Mouse (Mus musculus) urinary bladder, postnatal 14 days (tissue): ENCODE measurements around the gene Ndc80.
A peak's percentile ranks its signal among the peaks of the same experiment; 100 is the strongest.
"Not testable (repeated sequence)": the region's sequence is repeated elsewhere in the genome, so short reads cannot be mapped to it uniquely, and the experiment has no call there.

Source experiments
- DNase-seq: peaks from one replicate; pipeline ENCODE4 v3.0.0; 2021; ENCODE audit warnings: low spot score

Gene Ndc80

DNA sequence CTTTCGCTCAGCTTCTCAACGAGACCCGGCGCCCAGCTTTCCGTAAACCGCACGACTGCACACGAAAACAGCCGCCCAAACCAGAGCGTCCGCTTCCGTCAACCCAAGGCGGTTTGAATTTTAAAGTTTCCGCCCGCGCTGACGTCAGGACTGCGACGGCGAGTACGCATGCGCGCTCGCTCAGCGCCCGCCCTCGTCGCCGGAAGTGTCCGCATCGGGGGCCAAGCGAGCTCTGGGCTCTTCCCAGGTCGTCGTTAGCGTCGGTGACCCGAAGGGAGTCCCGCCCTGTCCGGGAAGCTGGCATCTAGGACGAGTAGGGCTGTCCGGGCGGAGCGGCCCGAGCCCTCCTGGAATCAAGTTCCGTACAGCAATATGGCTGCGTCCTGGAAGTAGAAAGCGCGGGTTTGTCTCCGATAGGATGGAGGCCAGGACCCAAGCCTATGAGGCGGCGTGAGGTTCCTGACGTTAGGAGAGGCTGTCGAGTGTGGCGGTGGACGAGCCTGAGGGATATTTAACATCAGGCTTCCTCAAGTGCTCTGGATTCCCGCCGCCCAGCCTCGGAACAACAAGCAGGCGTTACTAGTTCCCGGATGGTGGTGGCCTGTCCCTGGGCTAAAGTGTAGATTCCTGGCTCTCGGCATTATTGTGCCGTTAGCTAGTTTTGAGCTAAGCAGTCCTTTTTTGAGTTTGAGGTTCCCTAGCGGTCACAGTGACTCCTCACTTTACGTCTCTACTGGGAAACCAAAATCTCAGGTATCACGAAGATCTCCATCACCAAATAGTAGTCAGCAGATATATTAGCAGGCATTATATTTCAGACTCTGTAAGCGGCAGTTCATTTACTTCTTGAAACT is at the start of gene Ndc80:
Ndc80 (minus strand) TSS at position 147 of the 854 bp plus-strand sequence.
- peak; percentile 92 for DNase-seq

DNA sequence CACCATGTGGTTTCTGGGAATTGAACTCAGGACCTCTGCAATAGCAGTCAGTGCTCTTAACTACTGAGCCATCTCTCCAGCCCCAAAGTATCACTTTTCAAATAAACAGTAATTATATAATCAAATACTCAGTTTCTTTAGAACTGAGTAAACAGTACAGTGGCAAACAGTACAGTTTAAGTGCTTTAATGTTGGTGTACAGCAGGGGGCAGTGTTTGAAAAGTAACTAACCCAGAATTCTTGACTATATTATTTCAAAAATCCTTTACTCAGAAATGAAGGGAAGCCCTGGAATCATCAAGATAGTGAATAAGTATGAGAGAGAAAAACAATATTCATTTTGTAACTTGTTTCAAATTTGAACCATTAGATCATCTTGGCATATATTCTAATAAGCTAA is 35.0 kb upstream of the Ndc80 start:
- DNase-seq: peak; percentile 29

DNA sequence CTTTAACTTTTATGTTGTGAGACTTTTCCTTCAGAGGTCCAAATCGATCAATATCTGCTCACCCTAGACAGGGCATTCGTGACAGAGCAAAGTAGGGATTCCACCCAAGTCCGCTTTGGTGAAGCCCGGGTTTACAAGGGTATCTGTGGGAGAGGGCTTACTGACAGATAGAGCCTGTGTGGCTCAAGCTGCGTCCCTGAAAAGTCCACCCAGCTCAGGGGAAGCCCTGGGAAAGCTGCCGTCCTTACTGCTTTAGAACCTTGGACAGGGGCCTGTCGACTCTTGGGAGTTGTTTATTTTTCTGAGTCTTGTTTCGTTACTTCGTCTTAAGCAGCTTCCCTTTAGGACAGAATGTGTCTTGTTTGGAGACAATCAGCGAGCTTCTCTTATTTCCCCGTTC is 26.2 kb upstream of the Ndc80 start:
- no peak for DNase-seq

DNA sequence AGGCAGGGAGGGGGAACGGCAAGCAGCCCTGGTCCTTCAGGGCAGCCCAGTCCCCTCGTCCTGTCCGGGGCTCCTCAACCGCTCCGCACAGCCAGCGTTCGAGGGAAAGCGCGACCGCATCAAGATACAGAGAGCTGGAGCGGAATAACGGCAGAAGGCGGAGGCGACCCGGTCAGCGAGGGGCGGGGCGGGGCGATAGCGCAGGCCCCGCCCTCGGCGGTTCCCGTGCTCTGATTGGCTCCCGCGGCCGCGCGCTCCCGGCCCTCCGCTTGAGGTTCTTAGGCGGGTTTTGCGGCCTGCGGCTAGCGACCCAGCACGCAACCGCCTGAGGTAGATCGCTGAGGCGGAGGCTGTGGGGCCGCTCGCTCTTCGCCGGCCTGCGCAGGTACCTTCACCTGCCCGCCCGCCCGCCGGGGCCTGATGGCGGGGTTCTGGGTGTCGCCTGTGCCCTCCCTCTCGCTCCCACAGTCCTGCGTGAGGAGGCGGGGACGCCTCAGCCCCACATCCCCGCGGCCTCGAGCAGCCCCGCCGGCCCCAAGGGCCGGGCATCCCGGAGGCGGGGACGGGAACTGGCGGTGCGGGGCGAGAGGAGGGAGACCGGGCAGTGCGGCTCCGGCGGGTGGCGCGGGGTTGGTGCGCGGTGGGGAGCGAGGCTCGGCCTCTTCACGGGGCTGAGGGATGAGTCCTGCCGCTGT is 25.2 kb upstream of the Ndc80 start, which contains the start of gene Spdya:
Spdya (plus strand) TSS at position 305 of the 695 bp plus-strand sequence.
- DNase-seq: peak; percentile 85

DNA sequence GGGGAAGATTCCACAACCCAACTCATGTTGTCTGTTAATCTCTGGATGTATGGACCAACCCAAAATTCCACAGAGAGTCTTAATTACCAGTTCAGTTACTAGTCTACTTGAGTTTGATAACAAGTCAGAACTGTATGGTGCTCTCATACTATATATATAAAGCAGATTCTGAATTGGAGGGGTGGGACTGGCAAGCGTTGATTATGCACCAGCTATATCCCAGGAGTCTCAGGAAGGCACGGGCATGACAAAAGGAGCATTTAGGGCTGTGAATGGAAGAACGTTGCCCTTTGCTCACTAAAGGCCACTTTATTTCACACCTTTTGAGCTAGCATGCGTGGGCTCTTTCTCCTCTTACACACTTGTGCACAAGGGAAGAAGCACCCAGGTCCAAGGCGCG is 24.7 kb upstream of the Ndc80 start:
- DNase-seq: no peak

DNA sequence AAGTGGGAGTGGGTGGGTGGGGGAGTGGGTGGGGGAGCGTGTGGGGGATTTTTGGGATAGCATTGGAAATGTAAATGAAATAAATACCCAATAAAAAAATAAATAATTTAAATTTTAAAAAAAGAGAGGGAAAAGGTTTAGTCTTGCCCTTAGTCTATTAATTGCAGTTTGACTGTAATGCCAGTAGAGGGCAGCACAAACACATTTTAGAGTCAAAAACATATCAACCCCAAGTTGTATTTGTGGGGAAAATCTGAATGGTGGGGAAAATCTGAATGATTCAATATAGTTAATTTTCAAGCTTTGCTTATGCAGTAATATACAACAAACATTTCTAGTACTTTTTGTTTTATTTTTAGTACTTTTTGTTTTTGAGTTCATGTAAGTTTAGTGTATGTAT is 21.9 kb upstream of the Ndc80 start:
- no peak for DNase-seq

DNA sequence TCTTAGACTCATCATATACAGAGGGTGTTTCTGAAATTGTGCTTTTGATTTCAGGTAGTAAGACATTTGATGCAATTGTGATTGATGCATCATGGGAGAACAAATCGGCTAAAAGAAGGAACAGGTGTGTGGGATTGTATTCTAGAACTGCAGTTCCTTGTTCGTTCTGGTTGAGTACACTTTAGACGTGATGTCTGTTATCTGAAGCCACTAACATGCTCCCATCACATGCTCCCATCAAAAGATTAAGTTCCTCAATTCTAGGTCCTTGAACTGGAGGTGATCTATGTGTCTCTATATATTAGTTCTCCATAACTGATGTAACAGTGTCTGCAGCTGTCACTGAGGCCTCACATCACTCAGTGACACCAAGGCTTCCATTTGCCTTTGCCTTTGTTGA is 10.5 kb upstream of the Ndc80 start:
- no peak for DNase-seq

DNA sequence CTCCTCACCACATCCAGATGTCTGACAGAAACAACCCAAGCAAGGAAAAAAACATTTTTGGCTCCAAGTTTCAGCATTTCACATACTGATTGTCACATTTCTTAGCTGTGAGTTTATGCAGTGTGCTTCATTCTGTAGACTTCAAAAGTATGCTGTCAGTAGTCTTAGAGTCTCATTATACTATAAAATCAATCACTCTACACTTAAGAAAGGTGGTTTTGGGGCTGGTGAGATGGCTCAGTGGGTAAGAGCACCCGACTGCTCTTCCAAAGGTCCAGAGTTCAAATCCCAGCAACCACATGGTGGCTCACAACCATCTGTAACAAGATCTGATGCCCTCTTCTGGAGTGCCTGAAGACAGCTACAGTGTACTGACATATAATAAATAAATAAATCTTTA is 8.9 kb upstream of the Ndc80 start:
- DNase-seq: not testable (repeated sequence)

DNA sequence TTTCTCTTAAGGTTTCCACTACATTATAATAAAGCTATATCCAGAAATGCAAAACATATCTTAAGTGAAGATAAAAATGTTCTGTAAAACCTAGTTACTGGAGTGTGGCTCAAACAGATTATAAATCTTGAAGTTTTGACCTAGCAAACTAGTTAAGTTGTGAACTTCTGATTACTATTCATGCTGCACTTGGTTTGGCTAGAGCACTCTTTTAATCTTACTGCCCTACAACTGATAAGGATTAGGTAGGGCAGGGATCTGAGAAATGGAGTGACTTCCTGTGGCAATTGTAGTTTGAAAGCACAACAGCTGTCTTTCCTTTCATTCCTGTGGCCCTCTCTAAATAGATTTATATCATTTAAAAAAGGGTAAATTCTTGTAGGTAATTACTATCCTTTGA is 1.4 kb upstream of the Ndc80 start:
- no peak for DNase-seq

DNA sequence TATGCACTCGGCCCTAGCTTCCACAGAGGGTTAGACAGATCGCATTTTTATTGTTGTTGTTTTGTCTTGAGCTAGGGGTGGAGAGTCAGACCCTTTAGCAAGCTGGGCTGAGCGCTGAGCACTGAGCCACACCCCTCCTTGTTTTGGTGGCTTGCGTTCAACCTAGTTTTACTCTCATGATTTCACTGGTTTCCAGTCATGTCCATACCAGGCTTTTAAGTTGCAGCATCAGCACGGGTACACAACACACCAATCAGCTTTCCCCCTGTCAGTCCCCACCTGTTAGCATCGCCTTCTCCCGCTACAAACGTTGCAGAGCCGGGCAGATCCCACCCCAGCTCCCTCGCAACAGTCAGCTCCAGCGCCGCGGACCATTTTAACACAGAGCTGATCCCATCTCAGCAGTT is 352 bp downstream of the Ndc80 start:
- DNase-seq: no peak

DNA sequence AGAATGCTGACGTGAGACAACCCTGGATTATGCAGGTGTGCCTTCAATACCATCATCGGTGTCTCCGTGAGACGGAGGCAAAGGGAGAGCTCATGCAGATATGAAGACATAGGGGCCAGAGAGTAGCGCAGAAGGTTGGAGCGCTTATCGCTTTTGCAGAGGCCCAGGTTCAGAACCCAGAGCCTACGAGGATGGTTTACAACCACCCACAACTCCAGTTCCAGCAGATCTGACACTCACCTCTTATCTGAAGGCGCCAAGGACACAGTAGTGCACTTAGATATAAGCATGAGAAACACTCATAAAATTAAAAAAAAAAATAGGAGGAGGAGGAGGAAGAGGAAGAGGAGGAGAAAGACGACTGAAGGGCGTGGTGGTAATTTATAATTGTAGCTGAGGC is 16.4 kb downstream of the Ndc80 start:
- DNase-seq: no peak

DNA sequence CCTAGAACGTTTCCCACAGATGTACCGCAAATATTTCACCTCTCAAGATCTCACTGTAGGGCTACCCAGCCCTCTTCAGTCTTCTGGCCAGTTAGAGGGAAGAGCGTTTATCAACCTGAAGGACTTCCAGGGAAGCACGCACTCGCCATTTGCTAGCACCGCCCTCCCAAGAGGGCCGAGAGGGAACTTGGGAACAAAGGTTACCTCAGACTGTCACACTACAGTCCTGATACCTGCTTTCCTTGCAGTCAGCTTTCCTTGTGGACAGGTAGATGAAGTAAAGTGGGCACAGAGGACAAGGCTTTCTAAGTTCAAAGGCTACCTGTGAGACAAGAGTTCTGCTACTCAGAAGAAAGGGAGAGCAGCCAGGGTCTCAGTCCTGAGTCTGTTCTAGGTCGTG is 19.8 kb downstream of the Ndc80 start:
- DNase-seq: no peak

DNA sequence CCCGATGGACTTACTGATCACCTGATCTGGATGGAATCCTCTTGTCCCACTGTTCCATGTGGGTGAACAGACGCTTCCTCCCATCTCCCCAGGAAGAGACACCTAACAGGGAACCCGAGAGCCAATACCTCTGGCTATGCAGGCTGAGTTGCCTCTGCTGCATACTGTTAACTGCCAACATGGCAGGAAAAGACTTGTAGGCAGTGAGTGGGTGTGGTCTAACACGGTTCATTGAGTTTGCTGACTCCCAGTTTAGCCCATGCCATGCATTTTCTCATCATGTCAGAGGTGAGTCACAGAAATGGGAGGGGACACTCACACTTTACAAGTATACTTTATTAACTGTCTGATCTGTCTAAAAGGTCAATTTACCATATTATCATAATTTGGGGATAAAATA is 30.9 kb downstream of the Ndc80 start:
- DNase-seq: no peak

DNA sequence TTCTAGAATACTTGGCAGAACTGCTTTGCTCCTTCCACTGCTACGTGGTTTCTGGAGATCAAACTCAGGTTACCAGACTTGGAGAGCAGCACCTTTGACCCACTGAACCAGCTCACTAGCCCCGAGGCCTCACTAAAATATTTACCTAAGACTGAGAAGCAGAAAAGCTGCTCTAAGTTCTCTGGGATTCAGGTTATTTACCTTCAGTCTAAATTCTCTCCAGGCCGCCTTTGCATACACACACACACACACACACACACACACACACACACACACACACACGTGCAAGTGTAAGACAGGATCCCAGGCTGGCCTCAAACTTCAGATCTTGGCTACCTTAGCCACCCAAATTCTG is 35.3 kb downstream of the Ndc80 start:
- peak; percentile 10 for DNase-seq

DNA sequence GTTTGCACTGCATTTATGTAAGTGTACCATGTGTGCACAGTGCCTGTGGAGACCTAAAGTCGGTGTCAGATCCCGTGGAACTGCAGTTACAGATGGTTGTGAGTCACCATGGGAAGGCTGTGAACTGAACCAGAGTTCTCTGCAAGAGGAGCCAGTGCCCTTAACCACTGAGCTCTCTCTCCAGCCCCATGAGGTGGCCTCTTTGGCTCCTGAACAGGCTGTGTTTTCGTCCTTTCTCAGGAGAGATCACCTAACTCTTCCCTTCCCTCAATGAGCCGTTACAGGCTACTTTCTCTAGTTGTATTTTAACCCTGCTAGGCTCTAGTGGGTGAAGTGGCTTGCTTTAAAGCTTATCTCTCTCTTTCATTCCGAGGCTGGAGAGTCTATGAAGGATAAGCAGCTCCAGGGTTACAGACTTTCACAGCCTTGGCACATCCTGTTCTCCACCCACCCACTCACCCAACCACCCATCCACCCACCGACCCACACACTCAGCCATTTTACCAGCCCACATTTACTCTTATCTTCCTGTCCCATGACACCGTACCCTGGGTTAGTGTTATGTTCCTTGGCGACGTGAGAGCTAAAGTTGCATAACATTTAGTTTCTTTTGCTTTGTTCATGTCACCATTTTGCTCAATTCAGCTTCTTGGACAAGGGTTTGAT is 35.9 kb downstream of the Ndc80 start:
- DNase-seq: no peak

DNA sequence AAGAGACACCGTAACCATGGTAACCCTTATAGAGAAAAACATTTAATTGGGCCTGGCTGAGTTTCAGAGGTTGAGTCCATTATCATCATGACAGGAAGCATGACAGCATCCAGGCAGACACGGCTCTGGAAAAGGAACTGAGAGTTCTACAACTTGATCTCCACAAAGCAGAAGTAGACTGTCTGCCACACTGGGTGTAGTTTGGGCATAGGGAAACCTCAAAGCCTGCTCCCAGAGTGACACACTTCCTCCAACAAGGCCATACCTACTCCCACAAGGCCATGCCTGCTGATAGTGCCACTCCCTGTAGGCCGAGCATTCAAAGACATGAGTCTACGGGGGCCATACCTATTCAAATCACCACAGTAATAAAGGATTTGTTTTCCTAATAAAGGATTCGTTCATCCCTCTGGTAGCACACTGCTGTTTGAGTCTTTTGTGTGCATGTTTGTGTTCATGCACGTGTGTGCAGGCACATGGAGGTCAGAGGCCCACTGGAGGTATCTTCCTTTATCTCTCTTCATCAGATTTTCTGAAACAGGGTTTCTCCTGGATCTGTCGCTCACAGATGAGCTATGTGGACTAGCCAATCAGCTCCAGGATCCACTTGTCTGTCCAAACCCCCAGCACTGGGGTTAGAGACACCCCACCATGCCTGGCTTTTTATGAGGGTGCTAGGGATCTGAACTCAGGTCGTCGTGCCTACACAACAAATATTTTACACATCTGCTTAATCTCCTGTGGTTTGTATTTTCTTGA is 36.8 kb downstream of the Ndc80 start:
- no peak for DNase-seq

DNA sequence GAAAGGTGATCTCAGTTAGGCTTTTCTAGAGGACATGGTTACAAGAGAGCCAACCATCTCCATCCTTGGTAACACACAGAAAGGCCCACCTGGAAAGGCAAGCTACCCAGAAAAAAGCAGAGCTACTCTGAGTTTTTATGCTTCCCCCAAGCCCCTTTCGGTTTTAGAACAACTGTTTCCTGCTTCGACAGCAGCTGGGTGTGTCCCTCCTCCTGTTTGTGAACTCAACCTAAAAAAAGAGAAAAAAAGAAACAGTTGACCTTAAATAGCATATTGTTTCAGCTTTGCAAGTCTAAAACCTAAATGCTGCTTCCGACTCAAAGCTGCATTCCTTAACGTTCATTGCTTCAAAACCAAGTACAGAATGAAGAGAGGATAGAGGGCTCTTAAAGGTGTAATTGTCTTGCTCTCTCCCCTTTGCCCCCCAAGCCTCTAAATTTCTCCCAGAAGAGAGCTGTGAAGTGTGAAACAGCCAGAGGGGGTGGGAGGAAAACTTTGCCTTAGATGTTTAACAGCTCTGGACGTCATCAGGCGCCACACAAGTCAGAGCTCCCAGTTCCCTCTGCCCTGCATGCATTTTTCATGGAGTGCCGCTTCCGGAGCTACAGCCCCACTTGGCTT is 40.3 kb downstream of the Ndc80 start:
- DNase-seq: peak; percentile 12

DNA sequence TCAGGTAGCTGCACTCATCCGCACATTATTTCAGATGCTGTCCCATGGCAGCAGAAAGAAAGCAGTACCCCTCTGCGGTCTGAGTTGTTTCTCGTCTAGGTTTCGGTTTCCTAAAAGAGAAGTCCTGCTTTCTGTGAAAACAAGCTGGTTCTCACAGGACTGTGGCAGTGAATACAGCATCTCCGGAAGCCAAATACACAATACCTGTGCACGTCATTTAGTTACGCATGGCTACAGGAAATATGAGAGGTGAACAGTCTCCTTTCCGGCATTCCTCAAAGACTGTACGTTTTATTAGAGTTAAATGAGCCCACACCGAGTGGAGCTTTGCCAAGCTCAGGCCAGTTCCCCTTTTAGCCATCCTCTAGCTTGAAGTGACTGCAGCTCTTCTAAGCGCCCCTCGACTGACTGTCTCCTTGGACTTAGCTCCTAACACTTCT is 40.8 kb downstream of the Ndc80 start:
- no peak for DNase-seq

DNA sequence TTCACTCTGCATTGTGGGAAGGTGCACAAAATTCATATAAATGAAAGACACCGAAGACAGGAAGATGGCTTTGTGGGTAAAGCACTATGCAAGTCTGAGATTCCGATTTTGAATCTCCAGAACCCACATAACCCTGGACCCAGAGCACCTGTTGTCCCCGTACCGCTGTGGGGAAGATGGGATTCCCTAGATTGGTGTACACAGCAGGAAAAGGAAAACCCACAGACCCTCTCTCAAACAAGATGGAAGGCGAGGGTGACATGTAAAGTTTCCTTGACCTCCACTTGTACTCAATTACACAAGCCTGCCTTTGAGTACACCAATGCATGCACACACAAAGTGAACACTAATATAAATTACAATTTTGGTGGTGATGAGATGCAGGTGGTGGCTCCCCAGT is 41.9 kb downstream of the Ndc80 start:
- DNase-seq: no peak

DNA sequence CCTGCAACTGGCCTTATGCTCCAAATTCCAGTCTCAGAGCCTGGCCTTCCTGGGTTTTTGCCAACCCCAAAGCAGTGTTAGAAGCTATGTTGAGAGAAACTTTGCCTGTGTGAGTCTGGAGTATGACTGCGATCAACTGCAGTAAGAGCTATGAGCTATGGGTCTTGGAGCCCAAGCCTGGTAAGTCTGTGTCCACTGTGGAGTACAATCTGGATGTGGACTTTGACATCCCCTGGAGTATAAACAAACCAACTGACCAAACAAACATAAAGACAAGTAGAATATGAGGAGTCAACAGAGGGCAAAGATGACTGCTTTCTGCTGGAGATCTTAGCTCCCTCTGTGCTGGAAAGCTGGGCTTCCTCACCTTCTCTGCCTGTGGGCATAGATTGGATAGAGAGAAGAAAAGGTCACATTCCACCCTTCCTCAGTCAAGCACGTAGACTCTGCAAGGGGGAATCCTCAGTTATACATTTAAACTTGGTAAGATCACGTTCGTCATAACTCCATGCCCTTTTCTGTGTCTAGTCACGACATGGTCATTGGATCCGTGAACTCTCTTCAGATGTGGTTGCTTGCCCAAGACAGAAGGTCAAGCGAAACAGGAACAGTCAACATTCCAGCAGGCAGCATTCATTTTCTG is 43.1 kb downstream of the Ndc80 start:
- no peak for DNase-seq

DNA sequence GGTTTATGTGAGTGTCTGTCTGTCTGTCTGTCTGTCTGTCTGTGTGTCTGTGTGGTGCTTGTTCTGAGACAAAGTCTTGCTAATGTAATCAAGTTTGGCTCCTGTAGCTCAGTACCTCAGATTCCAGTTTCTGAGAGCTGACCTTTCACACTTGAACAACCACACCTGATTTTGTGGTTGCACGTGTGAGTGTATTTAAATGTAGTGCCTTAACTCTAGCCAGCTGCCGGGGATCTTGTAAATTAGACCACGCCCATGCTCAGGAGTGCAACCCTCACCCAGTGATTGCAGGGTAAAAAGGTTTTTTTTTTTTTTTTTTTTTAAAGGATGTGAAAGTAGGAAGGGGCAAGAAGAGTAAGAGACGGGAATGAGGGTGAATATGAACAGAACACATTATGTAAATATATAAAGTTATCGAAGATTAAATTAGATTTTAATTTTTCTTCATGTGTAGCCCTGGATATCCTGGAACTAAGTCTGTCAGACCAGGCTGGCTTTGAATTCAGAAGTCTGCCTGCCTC is 47.2 kb downstream of the Ndc80 start:
- no peak for DNase-seq
